Mouse (Mus musculus) heart, embryonic 14.5 days (tissue): Measurements from ENCODE around the gene Jmjd7. TPM values are rescaled to one million over a fixed set of nuclear protein-coding genes. Genes with fewer than 3 reads are reported as not detected.

Experiments used
- ATAC-seq: fragments of 200-750 bp; cut with Nextera tagmentation; 2 replicates; pipeline ENCODE4 v1.8.0; 2017; ENCODE audit warnings: low read depth, moderate TSS enrichment; ENCODE audit not compliant: insufficient number of reproducible peaks, insufficient read depth, low FRiP score
- H3K27ac ChIP-seq, 2 experiments: fragments of 200-500 bp in 1 of 2; fragments of 300-500 bp in 1 of 2; sonication (generic) in 1 of 2; replicated peaks in 1 of 2; 2 replicates each; pipeline ENCODE4 v1.5.1; 2012 to 2014; ENCODE audit warnings: low read depth in 2 of 2, low read length in 2 of 2, control low read depth in 1 of 2, mild to moderate bottlenecking in 1 of 2, mixed read lengths in 1 of 2; ENCODE audit not compliant: control insufficient read depth in 1 of 2, insufficient read depth in 1 of 2
- H3K27me3 ChIP-seq: fragments of 300-500 bp; sonication (generic); 2 replicates; pipeline ENCODE4 v1.6.1; 2014; ENCODE audit warnings: mild to moderate bottlenecking, low read length, control low read depth; ENCODE audit not compliant: control insufficient read depth, insufficient read depth
- H3K36me3 ChIP-seq: fragments of 300-500 bp; sonication (generic); 2 replicates; pipeline ENCODE4 v1.6.1; 2014; ENCODE audit warnings: mild to moderate bottlenecking, control low read depth, low read length, mixed read lengths; ENCODE audit not compliant: control insufficient read depth, insufficient read depth
- H3K4me1 ChIP-seq, 2 experiments: fragments of 200-500 bp in 1 of 2; fragments of 300-500 bp in 1 of 2; sonication (generic) in 1 of 2; 2 replicates each; pipeline ENCODE4 v1.6.1; 2012 to 2014; ENCODE audit warnings: low read length in 2 of 2, control low read depth in 1 of 2, mixed read lengths in 1 of 2; ENCODE audit not compliant: control insufficient read depth in 2 of 2, insufficient read depth in 2 of 2
- H3K4me2 ChIP-seq: fragments of 300-500 bp; sonication (generic); 2 replicates; pipeline ENCODE4 v1.6.1; 2014; ENCODE audit warnings: mild to moderate bottlenecking, low read length
- H3K4me3 ChIP-seq, 2 experiments: fragments of 200-500 bp in 1 of 2; fragments of 300-500 bp in 1 of 2; sonication (generic) in 1 of 2; 2 replicates each; pipeline ENCODE4 v1.5.1; 2012 to 2014; ENCODE audit warnings: low read length in 2 of 2, mild to moderate bottlenecking in 2 of 2, control low read depth in 1 of 2, low read depth in 1 of 2, moderate library complexity in 1 of 2; ENCODE audit not compliant: control insufficient read depth in 1 of 2, insufficient read depth in 1 of 2
- H3K9ac ChIP-seq: fragments of 300-500 bp; sonication (generic); 2 replicates; pipeline ENCODE4 v1.6.1; 2014; ENCODE audit warnings: mild to moderate bottlenecking, low read length
- H3K9me3 ChIP-seq: fragments of 300-500 bp; sonication (generic); 2 replicates; pipeline ENCODE4 v1.6.1; 2016; ENCODE audit warnings: low read length, control low read depth; ENCODE audit not compliant: control insufficient read depth
- WGBS: fragments of 180-500 bp; shearing (Covaris S2); extraction: QIAGEN DNeasy Blood & Tissue Kit; methylation state at CpG from one replicate; pipeline ENCODE4 v1.1.7; 2014; 5-methylcytosine and 5-hydroxymethylcytosine counted together
- polyA plus RNA-seq: library from polyadenylated mRNA; unstranded; fragments of >200 nt; fragmentation: Nextera tagmentation; extraction: Ambion mirVana; gene quantifications from 2 replicates; pipeline ENCODE4 v1.2.1, GENCODE M21; 2014

Jmjd7 gene
- polyA plus RNA-seq, 1 experiment from 2014 or later: 18.1 TPM

GRCm38 (mm10) chr2:120000882-120001584 is 26.2 kb upstream of the Jmjd7 start:
- Histone ChIP-seq H3K4me3 (no peak overlapping the region), H3K9ac (peak overlapping the region; percentile 9; the same call in 1 of the 2 replicates), H3K4me1 (peaks cover 10 to 26% of the 10 kb centered on the region in 2 experiments), H3K9me3 (no peaks in the 10 kb centered on the region), H3K27me3 (no peaks in the 10 kb centered on the region), H3K36me3 (0 out of 2 replicates have a peak, but pooled peaks cover 4% of the 10 kb centered on the region), H3K27ac (peak overlapping the region; percentile 35 to 58), H3K4me2 (no peak overlapping the region)
- WGBS: 44% methylated on average over 3 of the region's 3 CpGs
- no peak for ATAC-seq

GRCm38 (mm10) chr2:120001956-120002355 is 25.3 kb upstream of the Jmjd7 start:
- Histone ChIP-seq H3K9ac (no peak overlapping the region), H3K27ac (peak overlapping the region in 1 of 2 experiments; percentile 8; a peak in 1 of 4 replicates), H3K27me3 (no peaks in the 10 kb centered on the region), H3K4me3 (no peak overlapping the region), H3K4me2 (no peak overlapping the region), H3K4me1 (peaks cover 10 to 19% of the 10 kb centered on the region in 2 experiments), H3K9me3 (no peaks in the 10 kb centered on the region), H3K36me3 (0 out of 2 replicates have a peak, but pooled peaks cover 4% of the 10 kb centered on the region)
- no peak for ATAC-seq
- WGBS: 68% methylated on average over 4 of the region's 4 CpGs

GRCm38 (mm10) chr2:120003970-120004369 is 23.3 kb upstream of the Jmjd7 start:
- Histone ChIP-seq H3K27ac (no peak overlapping the region), H3K27me3 (no peaks in the 10 kb centered on the region), H3K4me1 (peaks cover 10% of the 10 kb centered on the region in 2 experiments), H3K4me2 (no peak overlapping the region), H3K36me3 (0 out of 2 replicates have a peak, but pooled peaks cover 4% of the 10 kb centered on the region), H3K9ac (no peak overlapping the region), H3K9me3 (no peaks in the 10 kb centered on the region), H3K4me3 (no peak overlapping the region)
- 80% methylated on average over 2 of the region's 2 CpGs for WGBS
- no peak for ATAC-seq

- no peak overlapping the region for H3K27ac ChIP-seq
Measured at GRCm38 (mm10) chr2:120006696-120007095, 20.6 kb upstream of the Jmjd7 start.

GRCm38 (mm10) chr2:120007680-120008210 is 19.5 kb upstream of the Jmjd7 start:
- H3K9ac ChIP-seq: no peak overlapping the region
- no peak overlapping the region for H3K4me3 ChIP-seq
- H3K27me3 ChIP-seq: no peaks in the 10 kb centered on the region
- no peaks in the 10 kb centered on the region for H3K4me1 ChIP-seq
- H3K4me2 ChIP-seq: no peak overlapping the region
- ATAC-seq: no peak
- no peak overlapping the region for H3K27ac ChIP-seq
- H3K36me3 ChIP-seq: peaks cover 2% of the 10 kb centered on the region; the same call in 1 of the 2 replicates
- 78% methylated on average over 4 of the region's 4 CpGs for WGBS
- no peaks in the 10 kb centered on the region for H3K9me3 ChIP-seq

More at GRCm38 (mm10) chr2:120006696-120007095, 20.6 kb upstream of the Jmjd7 start:
- ATAC-seq: no peak
- H3K4me2 ChIP-seq: no peak overlapping the region
- no peaks in the 10 kb centered on the region for H3K27me3 ChIP-seq
- H3K36me3 ChIP-seq: no peaks in the 10 kb centered on the region
- no peaks in the 10 kb centered on the region for H3K4me1 ChIP-seq
- no peaks in the 10 kb centered on the region for H3K9me3 ChIP-seq
- WGBS: 95% methylated on average over 7 of the region's 7 CpGs
- no peak overlapping the region for H3K4me3 ChIP-seq
- no peak overlapping the region for H3K9ac ChIP-seq

- peak overlapping the region in 1 of 2 experiments; percentile 2; a peak in 1 of 4 replicates for H3K27ac ChIP-seq
- ATAC-seq: no peak
- no peak overlapping the region for H3K4me2 ChIP-seq
- H3K9me3 ChIP-seq: no peaks in the 10 kb centered on the region
- H3K4me1 ChIP-seq: no peaks in the 10 kb centered on the region
- H3K4me3 ChIP-seq: no peak overlapping the region
- H3K9ac ChIP-seq: no peak overlapping the region
- WGBS: 41% methylated on average over 4 of the region's 4 CpGs
- H3K36me3 ChIP-seq: peaks cover 9% of the 10 kb centered on the region
- H3K27me3 ChIP-seq: no peaks in the 10 kb centered on the region
Measured at GRCm38 (mm10) chr2:120008672-120009071, 18.6 kb upstream of the Jmjd7 start.

- peaks cover 25% of the 10 kb centered on the region for H3K36me3 ChIP-seq
- H3K9me3 ChIP-seq: no peaks in the 10 kb centered on the region
- H3K4me3 ChIP-seq: no peak overlapping the region
- no peaks in the 10 kb centered on the region for H3K27me3 ChIP-seq
- WGBS: 67% methylated on average over 8 of the region's 8 CpGs
- no peak overlapping the region for H3K27ac ChIP-seq
- no peak for ATAC-seq
- H3K4me1 ChIP-seq: no peaks in the 10 kb centered on the region
- no peak overlapping the region for H3K9ac ChIP-seq
- H3K4me2 ChIP-seq: no peak overlapping the region
Measured at GRCm38 (mm10) chr2:120011462-120012200, 15.7 kb upstream of the Jmjd7 start.
